Mouse (Mus musculus) myocyte (in vitro differentiated cells): ENCODE measurements at regions not wholly inside any gene's neighbourhood (a gene's known extent, or its start where the extent isn't known, plus 50 kb on each side); places are given as distances from the start of the nearest gene placed in this dataset.

Source experiments
- CEBPB ChIP-seq: IDR thresholded peaks from 2 replicates; pipeline ENCODE4 v1.6.1; 2011; ENCODE audit warnings: mild to moderate bottlenecking, moderate library complexity; ENCODE audit not compliant: poor library complexity, insufficient read depth, severe bottlenecking
- E2F4 ChIP-seq: IDR thresholded peaks from one replicate; pipeline ENCODE4 v1.6.1; 2011; ENCODE audit warnings: mild to moderate bottlenecking, control low read depth, moderate library complexity; ENCODE audit not compliant: insufficient read depth
- MAX ChIP-seq: IDR thresholded peaks from one replicate; pipeline ENCODE4 v1.6.1; 2011; ENCODE audit warnings: low read depth, mild to moderate bottlenecking, control low read depth
- MYOD1 ChIP-seq, 3 experiments: IDR thresholded peaks; one replicate each; pipeline ENCODE4 v1.6.1; 2011; ENCODE audit warnings: control low read depth in 2 of 3, low read depth in 2 of 3, mild to moderate bottlenecking in 2 of 3, moderate library complexity in 1 of 3; ENCODE audit not compliant: insufficient read length in 2 of 3, control insufficient read depth in 1 of 3
- MYOG ChIP-seq, 3 experiments: IDR thresholded peaks; one replicate each; pipeline ENCODE4 v1.6.1; 2011; ENCODE audit warnings: control low read depth in 2 of 3, low read depth in 2 of 3, mild to moderate bottlenecking in 2 of 3; ENCODE audit not compliant: insufficient read length in 2 of 3, control insufficient read depth in 1 of 3, insufficient read depth in 1 of 3
- POLR2A ChIP-seq: IDR thresholded peaks from one replicate; pipeline ENCODE4 v1.6.1; 2011; ENCODE audit warnings: low read depth, mild to moderate bottlenecking, control low read depth, moderate library complexity; ENCODE audit not compliant: insufficient read length
- POLR2AphosphoS2 ChIP-seq: IDR thresholded peaks from one replicate; pipeline ENCODE4 v1.6.1; 2011; ENCODE audit warnings: low read depth, control low read depth; ENCODE audit not compliant: insufficient read length
- REST ChIP-seq: IDR thresholded peaks from one replicate; pipeline ENCODE4 v1.6.1; 2011; ENCODE audit warnings: mild to moderate bottlenecking, control low read depth, moderate library complexity; ENCODE audit not compliant: insufficient read depth, insufficient read length
- SRF ChIP-seq: IDR thresholded peaks from one replicate; pipeline ENCODE4 v1.6.1; 2011; ENCODE audit warnings: low read depth; ENCODE audit not compliant: control insufficient read depth, insufficient read length
- TCF12 ChIP-seq: IDR thresholded peaks from one replicate; pipeline ENCODE4 v1.6.1; 2011; ENCODE audit warnings: mild to moderate bottlenecking, control low read depth; ENCODE audit not compliant: poor library complexity, insufficient read depth, severe bottlenecking
- TCF3 ChIP-seq: IDR thresholded peaks from one replicate; pipeline ENCODE4 v1.6.1; 2011; ENCODE audit warnings: low read depth, control low read depth; ENCODE audit not compliant: insufficient read length
- USF1 ChIP-seq: IDR thresholded peaks from one replicate; pipeline ENCODE4 v1.6.1; 2011; ENCODE audit warnings: low read depth, mild to moderate bottlenecking, control low read depth, moderate library complexity

DNA sequence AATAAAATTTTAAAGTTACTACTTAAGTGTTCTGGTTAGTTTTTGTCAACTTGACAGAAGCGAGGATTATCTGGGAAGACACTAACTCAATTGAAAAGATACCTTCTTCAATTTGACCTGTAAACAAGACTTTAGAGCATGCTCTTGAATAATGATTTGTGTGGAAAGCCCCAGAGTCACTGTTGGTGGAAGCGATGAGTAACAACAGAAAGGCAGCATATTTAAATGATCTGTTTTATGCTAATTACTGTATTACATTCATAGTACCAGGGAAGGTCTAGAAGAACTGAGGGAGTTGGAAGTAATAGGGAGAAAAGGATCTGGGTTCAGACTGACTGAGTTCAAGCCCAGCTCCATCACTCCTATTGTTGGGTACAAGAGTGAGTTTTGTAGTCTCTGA lies 397.3 kb upstream of the Alcam start:
- no peak for TF ChIP-seq POLR2A
- no peak for TF ChIP-seq POLR2AphosphoS2
- no peak for TF ChIP-seq MYOG (IDR thresholded peaks at IDR 0.05; ENCODE audit: control insufficient read depth in 1 of 3, insufficient read depth in 1 of 3, insufficient read length in 2 of 3, low read depth in 2 of 3)
- no peak for TF ChIP-seq USF1
- TF ChIP-seq MAX, result no peak
- no peak for TF ChIP-seq CEBPB
- TF ChIP-seq E2F4, result no peak
- no peak for TF ChIP-seq TCF3
- TF ChIP-seq SRF, result no peak
- TF ChIP-seq TCF12, result no peak
- no peak for TF ChIP-seq REST
- TF ChIP-seq MYOD1 (IDR thresholded peaks at IDR 0.05; ENCODE audit: control insufficient read depth in 1 of 3, insufficient read length in 2 of 3, low read depth in 2 of 3), result no peak
